Mouse (Mus musculus): ENCODE results near the gene Tyw1.

Gene Tyw1

GRCm38 (mm10) chr5:130320485-130320884 lies 65.1 kb downstream of the Tyw1 start:
- DNase-seq = peak; percentile 16

GRCm38 (mm10) chr5:130325486-130325885 lies 70.1 kb downstream of the Tyw1 start:
- no peak for DNase-seq

GRCm38 (mm10) chr5:130327615-130328263 lies 72.3 kb downstream of the Tyw1 start:
- peak; percentile 38 for DNase-seq

- DNase-seq = no peak
Observed at GRCm38 (mm10) chr5:130328366-130328765, 72.9 kb downstream of the Tyw1 start.

- DNase-seq = no peak
Observed at GRCm38 (mm10) chr5:130329889-130330288, 74.5 kb downstream of the Tyw1 start.

- no peak for DNase-seq
Observed at GRCm38 (mm10) chr5:130330801-130331200, 75.4 kb downstream of the Tyw1 start.

- DNase-seq = no peak
Observed at GRCm38 (mm10) chr5:130331206-130331605, 75.8 kb downstream of the Tyw1 start.

- no peak for DNase-seq
Observed at GRCm38 (mm10) chr5:130333566-130333965, 78.1 kb downstream of the Tyw1 start.

- no peak for DNase-seq
Observed at GRCm38 (mm10) chr5:130333971-130334370, 78.6 kb downstream of the Tyw1 start.

GRCm38 (mm10) chr5:130335462-130335861 lies 80.0 kb downstream of the Tyw1 start:
- no peak for DNase-seq

- DNase-seq = no peak
Observed at GRCm38 (mm10) chr5:130340656-130341055, 85.2 kb downstream of the Tyw1 start.

GRCm38 (mm10) chr5:130344999-130345398 lies 89.6 kb downstream of the Tyw1 start:
- DNase-seq = no peak

GRCm38 (mm10) chr5:130345871-130346270 lies 90.5 kb downstream of the Tyw1 start:
- DNase-seq = peak; percentile 30

GRCm38 (mm10) chr5:130355223-130355622 lies 99.8 kb downstream of the Tyw1 start:
- DNase-seq = no peak

- DNase-seq = no peak
Observed at GRCm38 (mm10) chr5:130363111-130363510, 107.7 kb downstream of the Tyw1 start.

GRCm38 (mm10) chr5:130363773-130364172 lies 108.4 kb downstream of the Tyw1 start:
- no peak for DNase-seq

- DNase-seq = no peak
Observed at GRCm38 (mm10) chr5:130368236-130368635, 112.8 kb downstream of the Tyw1 start.

- DNase-seq = peak; percentile 49
Observed at GRCm38 (mm10) chr5:130369237-130369636, 113.8 kb downstream of the Tyw1 start, which contains the start of gene Caln1. TSS of gene Caln1 (plus strand) at chr5:130369455.

- no peak for DNase-seq
Observed at GRCm38 (mm10) chr5:130375411-130375810, 120.0 kb downstream of the Tyw1 start.

- DNase-seq = no peak
Observed at GRCm38 (mm10) chr5:130384222-130384912, 128.9 kb downstream of the Tyw1 start, which contains the start of gene A330070K13Rik. TSS of gene A330070K13Rik (minus strand) at chr5:130384631.

GRCm38 (mm10) chr5:130386418-130386817 lies 131.0 kb downstream of the Tyw1 start:
- DNase-seq = no peak

All from kidney, adult 9 months (tissue).